Mouse (Mus musculus): ENCODE results near the gene Slc25a23.
A peak's percentile ranks its signal among the peaks of the same experiment; 100 is the strongest.
"Not testable (repeated sequence)": the region's sequence is repeated elsewhere in the genome, so short reads cannot be mapped to it uniquely, and the experiment has no call there.

The Slc25a23 gene

DNA sequence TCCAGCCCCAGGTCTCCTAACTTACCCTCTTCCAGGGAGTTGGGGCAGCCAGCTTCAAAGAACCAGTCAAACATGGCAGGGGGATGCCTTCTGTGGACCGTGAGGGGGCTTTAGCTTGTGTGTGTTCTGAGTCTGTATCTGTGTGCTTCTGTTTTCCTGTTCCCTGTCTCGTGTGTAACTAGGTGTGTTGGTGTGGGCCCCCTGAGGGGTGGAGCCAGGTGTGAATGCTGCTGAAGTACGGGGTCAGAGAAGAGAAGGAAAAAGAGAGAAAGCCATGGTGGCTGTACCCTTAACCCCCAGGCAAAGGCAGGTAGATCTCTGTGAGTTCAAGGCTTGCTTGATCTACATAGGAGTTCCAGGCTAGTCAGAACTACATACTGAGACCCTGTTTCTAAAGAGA, 17.3 kb upstream of the Slc25a23 start:
- DNase-seq (ENCODE audit: low spot score in 2 of 2): no peak

DNA sequence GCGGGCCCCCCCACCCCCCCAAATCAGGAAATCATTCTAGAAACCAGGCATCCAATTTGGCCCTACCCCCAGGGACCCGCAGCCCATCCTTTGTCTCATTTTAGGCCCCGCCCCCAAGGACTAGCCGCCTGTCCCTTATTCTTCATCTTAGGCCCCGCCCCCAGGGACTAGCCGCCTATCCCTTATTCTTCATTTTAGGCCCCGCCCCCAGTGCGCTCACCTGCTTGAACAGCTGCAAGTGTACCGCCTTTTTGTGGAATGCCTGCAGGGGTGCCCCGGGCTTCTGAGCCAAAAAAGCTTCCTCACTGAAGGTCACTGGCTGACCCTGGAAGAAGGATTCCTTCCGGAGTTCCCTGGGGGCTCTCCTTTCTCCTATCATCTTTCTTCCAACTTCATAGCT, 11.0 kb upstream of the Slc25a23 start:
- no peak for DNase-seq (ENCODE audit: low spot score in 2 of 2)

DNA sequence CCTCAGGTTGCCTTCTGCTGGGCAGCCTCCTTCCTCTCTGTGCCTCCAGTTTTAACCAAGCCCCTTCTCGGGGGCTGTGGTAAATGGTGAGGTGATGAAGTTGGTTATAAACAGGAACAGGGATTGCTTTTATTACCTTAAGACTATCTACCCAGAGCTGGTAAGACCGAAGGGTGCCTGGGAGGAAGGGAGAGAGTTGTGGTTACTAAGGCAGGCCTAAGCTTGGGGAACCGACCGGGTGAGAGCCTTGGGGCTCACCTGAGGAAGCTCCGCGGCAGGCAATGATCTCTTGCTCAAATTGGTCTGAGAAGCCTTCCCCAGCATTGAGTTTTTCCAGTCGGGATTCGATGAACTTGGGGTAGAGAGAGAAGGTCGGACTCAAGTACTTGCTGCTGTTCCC, 10.6 kb upstream of the Slc25a23 start:
- DNase-seq (ENCODE audit: low spot score in 2 of 2): no peak

DNA sequence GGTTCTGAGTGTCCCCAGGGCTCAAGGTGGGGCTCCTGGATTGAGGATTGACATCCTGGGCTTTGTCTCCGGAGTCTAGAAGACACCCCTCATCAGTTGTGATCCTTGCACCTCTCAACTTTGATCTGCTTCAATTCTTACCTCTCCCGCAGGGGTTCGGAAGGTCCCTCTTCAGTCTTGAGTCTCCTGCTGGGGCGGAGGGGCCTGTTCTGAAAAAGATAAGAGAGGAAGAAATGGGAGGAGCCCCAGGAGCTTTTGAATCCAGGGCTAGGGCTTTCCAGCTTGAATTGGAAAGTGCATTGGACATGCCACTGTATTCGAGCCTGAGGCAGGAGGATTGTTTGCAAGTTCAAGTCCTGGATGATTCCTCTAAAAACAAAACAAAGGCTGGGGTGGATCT, 7.2 kb upstream of the Slc25a23 start:
- DNase-seq (ENCODE audit: low spot score in 2 of 2): no peak

DNA sequence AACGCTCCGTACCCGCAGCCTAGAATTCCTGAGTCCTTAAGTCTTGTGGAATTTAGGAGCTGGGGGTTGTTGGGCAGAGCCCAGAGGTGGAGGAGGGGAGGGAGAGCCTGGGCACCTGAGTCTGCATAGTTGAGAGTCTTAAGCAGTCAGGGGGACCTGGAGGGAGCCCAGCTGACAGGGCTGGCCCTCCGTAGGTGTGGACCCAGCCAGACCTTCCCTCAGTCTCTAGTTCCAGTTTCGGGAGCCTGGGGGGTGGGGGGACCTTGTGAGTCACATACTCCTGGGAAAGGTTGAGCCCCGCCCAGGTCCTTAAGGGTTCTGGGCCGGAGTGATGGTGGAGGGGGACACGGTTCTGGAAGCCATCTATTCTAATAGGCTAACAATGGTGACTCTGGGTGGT, 3.4 kb upstream of the Slc25a23 start:
- no peak for DNase-seq (ENCODE audit: low spot score in 2 of 2)

DNA sequence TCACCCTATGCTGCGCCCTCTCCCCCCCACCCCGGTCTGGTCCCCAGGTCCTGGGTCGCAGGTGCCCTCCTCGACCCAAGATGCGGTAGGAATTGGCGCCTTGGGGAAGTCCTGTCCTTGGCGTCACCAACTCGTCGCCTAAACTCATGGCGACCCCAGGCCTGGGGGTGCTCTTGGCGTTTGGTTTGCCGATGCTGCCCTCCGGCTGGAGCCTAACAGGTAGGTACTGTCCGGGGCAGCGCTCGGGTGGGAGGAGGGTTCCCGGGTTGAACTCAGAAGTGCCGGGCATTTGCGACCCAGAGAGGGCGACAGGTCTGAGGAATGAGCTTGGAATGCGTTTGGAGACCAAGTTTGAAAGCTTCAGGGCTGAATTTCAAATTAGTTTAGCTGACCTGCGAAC, 2.9 kb upstream of the Slc25a23 start:
- no peak for DNase-seq (ENCODE audit: low spot score in 2 of 2)

DNA sequence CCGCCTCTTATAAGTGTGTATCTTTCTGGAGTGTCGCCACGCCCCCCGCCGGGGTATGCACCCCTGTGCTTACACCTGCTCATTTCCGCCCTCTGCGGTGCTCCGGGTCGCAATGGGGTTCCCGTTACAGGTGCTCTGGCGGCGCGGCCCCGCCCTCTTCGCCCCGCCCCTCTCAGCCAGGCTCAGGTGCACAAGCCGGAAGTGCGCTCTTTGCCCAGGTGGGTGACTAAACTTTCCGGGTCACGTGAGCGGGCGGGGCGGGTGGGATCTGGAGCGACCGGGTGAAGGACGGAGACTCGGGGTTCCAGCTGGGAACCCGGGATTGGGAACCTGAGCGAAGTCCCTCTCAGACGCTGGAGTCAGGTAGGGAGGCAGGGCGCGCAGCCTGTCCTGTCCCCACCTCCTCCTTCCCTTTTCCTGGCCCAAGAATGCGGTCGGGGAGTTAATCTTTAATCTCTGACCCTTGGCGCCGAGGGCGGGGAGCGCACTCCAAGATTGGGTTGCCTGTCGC, 2.4 kb upstream of the Slc25a23 start:
- DNase-seq (ENCODE audit: low spot score in 2 of 2): no peak

DNA sequence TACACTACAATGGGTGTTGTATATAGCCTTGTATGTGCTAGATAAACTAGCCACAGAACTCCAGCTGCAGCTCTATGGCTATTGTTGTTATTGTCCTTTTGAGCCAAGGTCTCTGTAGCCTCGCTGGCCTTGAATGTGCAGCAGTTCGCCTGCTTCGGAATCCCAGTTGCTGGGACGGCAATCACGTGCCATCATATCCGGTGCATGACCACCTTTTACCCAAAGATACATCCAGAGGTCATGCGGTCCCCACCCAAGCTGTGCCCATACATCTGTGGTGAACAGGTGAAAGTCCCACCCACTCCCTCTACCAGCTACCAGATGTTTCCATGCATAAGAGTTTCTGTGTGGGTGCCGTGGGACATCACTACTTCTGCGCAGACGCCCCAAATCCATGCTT, 1.4 kb upstream of the Slc25a23 start:
- DNase-seq (ENCODE audit: low spot score in 2 of 2): no peak

DNA sequence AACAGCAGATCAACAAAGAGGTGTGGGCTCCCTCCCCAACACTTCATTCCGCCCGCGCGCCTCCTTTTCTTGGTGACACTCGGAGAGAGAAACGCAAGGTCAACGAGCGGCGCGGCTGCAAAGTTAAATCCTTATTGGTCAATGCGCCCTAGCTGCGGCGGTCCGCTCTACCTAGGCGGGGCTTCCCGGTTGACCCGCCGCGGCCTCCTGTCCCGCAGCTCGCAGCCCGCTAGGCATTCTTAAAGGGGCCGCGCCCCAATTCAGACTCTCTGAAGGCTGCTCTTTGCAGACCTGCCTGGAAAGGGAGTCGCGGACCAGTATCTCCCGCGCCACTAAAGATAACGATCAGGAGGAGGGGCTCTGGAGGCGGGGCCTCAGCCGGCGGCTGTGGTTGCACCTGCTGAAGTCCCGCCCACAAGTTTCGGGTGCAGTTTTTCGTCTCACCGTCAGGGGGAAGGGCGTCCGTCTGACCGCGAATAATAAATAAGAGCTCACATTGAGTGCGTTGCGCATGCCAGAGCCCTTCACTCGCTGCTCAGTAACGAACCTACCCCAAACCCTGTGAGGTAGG, 653 bp upstream of the Slc25a23 start:
- peak; percentile 94 to 95 for DNase-seq (ENCODE audit: low spot score in 2 of 2)

DNA sequence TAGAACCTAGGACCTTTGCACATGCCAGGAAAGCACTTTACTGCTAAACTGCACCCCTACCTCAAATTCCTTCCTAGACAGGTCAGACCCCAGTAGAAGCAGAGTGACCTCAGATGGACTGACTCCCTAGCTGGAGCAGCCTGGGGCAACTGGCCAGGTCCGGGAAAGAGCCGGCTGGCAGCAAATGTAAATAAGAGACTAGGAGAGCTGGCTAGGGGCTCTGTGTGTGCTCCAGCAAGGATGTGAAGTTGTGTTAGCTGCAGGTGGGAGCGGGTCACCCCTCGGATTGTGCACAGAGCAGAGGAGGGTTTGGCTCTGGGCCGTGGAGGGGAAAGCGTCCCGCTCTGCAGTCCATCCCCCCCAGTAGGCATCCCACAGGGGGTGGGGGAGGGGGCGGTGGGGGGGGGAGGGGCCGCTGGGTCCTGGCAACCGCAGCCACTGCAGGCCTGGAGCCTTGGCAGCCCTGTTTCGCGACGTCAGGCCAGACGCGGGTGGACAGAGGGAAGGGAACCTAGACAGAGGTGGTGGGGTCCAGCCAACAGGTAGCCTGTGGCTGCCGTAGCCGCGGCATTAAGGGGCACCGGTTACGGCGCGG, 675 bp downstream of the Slc25a23 start, which contains the start of gene Crb3:
TSS of gene Crb3 (plus strand) at position 215 of the 595 bp plus-strand sequence.
- DNase-seq (ENCODE audit: low spot score in 2 of 2): no peak

DNA sequence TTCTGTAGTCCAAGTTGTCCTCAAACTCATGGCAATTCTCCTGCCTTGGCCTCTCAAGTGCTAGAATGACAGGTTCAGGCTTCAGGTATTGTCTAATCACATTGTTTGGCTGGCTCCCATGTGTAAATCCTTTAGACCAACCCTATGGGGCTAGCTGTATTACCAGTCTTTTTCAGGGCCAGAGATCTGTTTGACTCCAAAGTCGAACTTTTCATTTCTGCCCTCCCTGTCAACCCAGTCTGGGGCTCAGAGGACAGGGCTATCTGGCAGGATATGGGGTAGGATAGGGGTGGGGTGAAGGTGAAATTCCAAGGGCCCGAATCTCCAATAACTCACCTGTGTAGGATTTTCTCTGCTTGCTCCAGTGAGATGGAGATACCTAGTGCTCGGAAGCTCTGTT, 3.4 kb downstream of the Slc25a23 start:
- no peak for DNase-seq (ENCODE audit: low spot score in 2 of 2)

DNA sequence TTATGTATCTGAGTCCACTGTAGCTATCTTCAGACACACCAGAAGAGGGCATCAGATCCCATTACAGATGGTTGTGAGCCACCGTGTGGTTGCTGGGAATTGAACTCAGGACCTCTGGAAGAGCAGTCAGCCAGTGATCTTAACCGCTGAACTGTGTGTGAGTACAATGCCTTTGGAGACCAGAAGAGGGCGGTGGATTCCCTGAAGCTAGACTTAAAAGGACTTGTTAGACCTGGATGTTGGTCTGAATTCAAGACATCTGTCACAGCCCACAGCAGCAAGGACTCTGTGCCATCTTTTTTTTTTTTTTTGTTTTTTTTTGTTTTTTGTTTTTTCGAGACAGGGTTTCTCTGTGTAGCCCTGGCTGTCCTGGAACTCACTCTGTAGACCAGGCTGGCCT, 8.0 kb downstream of the Slc25a23 start:
- not testable (repeated sequence) for DNase-seq (ENCODE audit: low spot score in 2 of 2)

DNA sequence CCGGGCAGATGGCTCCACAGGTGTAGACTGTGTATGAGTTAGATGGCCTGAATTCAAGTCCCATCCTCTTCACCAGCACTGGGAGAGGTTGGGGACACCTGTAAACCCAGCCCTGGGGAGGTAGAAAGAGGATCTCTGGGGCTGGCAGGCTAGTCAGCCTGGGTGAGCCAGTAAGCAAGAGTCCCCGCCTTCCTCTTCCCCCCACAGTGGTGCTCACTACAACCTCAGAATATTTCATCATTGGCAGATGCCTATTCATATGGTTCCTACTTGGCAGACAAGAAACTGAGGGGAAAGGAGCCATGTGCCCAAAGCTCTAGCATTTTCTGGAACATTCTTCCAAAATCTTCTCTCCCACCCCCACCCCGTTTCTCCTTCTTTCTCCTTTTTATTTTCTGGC, 10.8 kb downstream of the Slc25a23 start:
- DNase-seq (ENCODE audit: low spot score in 2 of 2): no peak

DNA sequence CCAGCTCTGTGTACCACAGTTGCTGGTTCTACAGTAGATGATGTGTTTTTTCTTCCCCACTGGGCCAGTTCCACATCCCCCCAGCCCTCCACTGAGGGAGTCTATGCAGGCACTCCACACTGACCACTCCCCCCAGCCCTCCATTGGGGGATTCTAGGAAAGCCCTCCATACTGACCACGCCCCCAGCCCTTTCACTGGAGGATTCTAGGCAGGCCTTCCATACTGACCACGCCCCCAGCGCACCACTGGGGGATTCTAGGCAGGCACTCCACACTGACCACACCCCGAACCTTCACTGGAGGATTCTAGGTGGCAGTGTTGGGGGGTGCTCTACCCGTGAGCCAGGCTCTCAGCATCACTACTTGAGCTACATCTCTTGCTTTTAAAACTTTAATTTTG, 12.3 kb downstream of the Slc25a23 start:
- no peak for DNase-seq (ENCODE audit: low spot score in 2 of 2)

DNA sequence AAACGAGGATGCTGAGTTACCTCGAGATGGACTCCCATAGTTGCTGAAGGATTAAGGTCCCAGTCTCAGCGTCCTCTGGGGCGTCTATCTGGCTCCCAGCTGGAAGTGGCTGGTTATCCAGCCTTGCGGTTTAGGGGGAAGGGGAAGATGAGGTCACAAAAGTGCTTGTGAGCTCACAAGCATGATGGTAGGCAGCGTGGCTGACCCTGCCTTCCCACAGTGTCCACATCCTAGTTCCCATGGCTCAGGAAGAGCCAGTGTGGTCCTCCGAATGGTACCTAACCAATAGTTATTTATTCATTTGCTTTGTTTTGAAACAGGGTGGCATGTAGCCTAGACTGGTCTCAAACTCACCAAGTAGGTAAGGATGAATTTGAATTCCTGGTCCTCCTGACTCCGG, 18.1 kb downstream of the Slc25a23 start, which contains the start of gene Slc25a41:
TSS of gene Slc25a41 (minus strand) at position 101 of the 400 bp plus-strand sequence.
- no peak for DNase-seq (ENCODE audit: low spot score in 2 of 2)

DNA sequence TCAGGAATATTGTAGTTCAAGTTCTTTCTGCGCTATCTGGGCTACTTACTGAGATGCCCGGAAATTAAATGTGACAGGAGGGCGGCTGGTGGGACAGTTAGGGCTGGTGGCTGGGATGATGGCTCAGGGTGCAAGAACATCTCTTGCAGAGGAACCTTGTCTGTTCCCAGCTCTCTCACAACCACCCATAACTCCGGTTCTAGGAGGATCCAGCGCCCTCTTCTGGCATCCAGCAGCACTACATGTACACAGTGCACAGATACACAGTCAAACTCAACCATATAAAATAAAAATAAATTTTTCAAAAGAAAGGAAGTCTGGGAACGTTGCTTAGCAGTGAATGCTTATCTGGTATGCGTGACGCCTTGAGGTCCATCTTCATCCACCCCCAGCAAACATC, 20.7 kb downstream of the Slc25a23 start:
- no peak for DNase-seq (ENCODE audit: low spot score in 2 of 2)

DNA sequence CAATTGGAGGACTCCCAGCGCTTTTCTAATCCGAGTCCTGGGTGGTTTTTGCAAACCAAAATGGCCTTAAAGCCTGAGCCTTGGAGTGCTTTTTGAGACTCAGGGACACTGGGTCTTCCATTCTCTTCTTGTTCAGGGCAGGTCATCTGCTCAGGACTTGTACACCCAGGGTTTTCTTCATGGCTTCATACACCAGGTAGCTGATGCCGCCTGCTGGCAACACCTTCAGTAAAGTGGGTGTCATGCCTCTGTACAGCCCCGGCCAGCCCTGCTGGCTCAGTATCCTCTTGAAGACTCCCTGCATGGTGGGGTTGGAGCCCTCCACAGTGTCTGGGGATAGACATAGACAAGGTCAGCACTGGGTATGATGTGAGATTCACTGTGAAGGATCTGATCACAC, 26.8 kb downstream of the Slc25a23 start:
- DNase-seq (ENCODE audit: low spot score in 2 of 2): no peak

DNA sequence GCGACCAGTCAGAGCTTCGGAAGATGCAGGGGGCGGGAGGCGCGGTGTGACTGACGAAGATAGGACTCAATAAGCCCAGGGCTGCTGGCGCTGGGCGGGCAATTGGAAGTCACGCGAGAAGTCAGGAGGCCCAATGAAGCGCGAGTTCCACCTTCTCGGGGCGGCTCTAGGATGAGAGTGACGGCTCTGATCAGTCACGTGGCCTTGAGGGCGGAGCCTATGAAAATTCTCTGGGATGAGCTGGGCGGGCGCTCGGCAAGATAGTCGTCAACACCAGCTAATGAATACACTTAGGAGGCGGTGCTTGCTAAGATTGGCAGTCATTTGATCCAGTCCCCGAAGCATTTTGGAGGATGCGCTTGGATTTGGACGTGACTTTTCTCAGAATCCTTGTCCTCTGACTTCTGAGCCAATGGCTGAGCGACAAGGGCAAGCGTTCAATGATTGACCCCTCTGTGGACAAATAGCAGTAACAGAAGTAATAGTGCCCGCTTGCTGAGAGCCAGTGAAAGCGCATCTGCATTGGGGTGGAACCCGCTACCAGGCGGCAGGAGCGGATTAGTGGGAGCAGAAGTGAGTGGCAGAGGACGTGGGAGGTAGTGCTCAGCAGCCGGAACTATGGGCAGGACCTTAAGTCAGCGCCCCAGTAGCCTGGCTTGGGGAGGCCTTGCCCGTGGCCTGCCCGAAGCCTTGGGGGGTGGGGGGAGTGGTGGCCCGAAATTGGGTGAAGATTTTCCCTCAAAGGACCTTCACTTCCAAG, 27.8 kb downstream of the Slc25a23 start:
- DNase-seq (ENCODE audit: low spot score in 2 of 2): peak; percentile 99 to 100

DNA sequence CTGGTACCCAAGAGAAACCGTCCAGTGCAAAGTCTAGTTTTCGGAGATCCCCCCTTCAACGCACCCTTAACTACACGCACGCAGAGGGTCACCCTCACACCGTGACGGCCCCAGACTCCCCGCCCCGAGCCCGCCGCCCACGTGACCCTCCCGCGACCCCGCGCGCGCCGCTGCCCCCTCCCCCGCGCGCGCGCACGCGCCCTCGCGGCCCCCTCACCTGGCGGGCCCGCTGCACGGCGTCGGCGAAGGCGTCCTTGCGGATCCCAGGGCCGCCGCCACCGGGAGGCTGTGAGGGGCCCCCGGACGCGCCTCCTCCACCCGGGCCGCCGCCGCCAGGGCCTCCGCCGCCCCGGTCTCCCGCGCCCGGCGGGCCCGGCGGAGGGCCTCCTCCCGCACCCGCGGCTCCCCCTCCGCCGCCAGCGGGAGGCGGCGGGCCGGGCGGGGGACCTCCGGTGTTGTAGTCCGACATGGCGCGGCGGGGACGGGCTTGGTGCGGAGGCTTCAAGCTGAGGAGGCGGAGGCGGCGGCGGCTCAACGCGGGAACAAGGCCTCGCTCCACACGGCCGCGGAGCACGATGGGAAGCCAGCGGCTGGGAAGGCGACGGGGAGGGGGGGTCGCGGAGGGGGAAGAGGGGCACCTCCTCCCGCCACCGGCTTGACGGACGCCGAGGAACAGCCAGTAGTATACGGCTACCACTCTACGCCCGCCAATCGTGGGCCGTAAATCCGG, 28.6 kb downstream of the Slc25a23 start, which contains the start of gene Khsrp:
TSS of gene Khsrp (minus strand) at position 592 of the 730 bp plus-strand sequence.
- DNase-seq (ENCODE audit: low spot score in 2 of 2): peak in 1 of 2 experiments; percentile 35

DNA sequence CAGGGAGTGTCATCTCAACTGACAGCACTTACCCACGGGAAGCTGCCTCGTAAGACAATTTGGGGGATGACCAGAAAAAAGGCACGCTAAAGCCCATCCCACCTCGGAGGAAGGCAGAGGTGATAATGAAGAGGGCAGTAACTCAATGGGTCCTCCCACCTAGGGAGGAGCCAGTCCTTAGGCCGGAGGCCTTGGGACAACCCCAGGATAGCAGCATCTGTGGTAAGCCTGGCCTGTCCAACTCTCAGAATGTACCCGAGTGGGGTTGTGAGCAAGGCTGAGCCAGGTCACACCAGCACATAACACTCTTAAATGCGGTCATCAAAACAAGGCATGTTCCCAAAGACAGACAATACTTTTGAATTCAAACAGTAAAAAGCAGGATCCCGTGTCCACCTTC, 30.0 kb downstream of the Slc25a23 start:
- no peak for DNase-seq (ENCODE audit: low spot score in 2 of 2)

DNA sequence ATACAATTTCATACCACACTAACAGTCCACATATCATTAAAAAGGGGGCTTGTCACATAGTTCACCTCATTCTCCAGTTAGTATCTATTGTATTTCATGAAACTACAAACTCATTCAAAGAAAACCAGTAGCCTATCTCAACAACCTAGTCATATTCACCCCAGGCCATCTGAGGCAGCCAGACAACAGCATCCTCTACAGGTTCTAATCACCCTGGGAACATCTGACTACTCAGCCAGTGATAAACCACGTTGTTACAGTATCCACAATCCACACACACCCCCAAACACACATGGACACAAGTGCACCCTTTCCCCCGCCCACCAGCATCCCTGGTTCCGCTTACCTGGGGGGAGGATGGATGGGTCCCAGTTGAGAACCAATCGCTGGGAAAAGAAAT, 32.2 kb downstream of the Slc25a23 start:
- no peak for DNase-seq (ENCODE audit: low spot score in 2 of 2)

DNA sequence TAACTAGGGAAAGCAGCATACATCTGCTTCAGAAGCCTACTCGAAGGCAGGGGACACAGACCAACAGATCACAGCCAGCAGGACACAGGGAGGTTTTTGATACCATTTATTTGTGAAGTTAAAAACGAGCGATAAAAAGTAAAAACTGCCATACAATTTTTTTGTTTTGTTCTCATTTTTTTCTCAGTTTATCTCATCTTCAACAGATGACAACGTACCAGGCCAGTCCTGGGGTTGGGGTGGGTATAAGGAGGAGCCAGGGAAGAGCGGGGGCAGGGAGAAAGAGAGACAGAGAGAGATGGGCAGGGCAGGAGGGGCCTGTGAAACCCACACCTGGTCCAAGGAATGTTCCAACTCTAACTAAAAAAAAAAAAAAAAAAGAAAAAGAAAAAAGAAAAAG, 38.7 kb downstream of the Slc25a23 start:
- DNase-seq (ENCODE audit: low spot score in 2 of 2): no peak
